Mouse (Mus musculus) midbrain, embryonic 13.5 days (tissue): ENCODE results near the gene Amz2. TPM values are rescaled to one million over a fixed set of nuclear protein-coding genes. Genes with fewer than 3 reads are reported as not detected.

Source experiments
- ATAC-seq: fragments of 200-750 bp; cut with Nextera tagmentation; 2 replicates; pipeline ENCODE4 v1.8.0; 2017; ENCODE audit warnings: mild to moderate bottlenecking, moderate TSS enrichment, moderate library complexity
- H3K27ac ChIP-seq: fragments of 300-500 bp; sonication (generic); 2 replicates; pipeline ENCODE4 v1.5.1; 2015; ENCODE audit warnings: inconsistent platforms, mild to moderate bottlenecking, moderate library complexity
- H3K27me3 ChIP-seq: fragments of 300-500 bp; sonication (generic); 2 replicates; pipeline ENCODE4 v1.6.1; 2015; ENCODE audit warnings: mild to moderate bottlenecking, inconsistent platforms
- H3K36me3 ChIP-seq: fragments of 300-500 bp; sonication (generic); 2 replicates; pipeline ENCODE4 v1.6.1; 2015; ENCODE audit warnings: mild to moderate bottlenecking, inconsistent platforms
- H3K4me1 ChIP-seq: fragments of 300-500 bp; sonication (generic); replicated peaks from 2 replicates; pipeline ENCODE4 v1.6.1; 2015; ENCODE audit warnings: inconsistent platforms
- H3K4me2 ChIP-seq: fragments of 300-500 bp; sonication (generic); replicated peaks from 2 replicates; pipeline ENCODE4 v1.6.1; 2015; ENCODE audit warnings: moderate library complexity, mild to moderate bottlenecking, inconsistent platforms
- H3K4me3 ChIP-seq: fragments of 300-500 bp; sonication (generic); replicated peaks from 2 replicates; pipeline ENCODE4 v1.5.1; 2015; ENCODE audit warnings: mild to moderate bottlenecking, inconsistent platforms
- H3K9ac ChIP-seq: fragments of 300-500 bp; sonication (generic); replicated peaks from 2 replicates; pipeline ENCODE4 v1.6.1; 2015; ENCODE audit warnings: mild to moderate bottlenecking, inconsistent platforms
- H3K9me3 ChIP-seq: fragments of 300-500 bp; sonication (generic); 2 replicates; pipeline ENCODE4 v1.6.1; 2016; ENCODE audit warnings: mild to moderate bottlenecking, inconsistent platforms
- WGBS: fragments of 180-500 bp; shearing (Covaris S2); methylation state at CpG from one replicate; pipeline ENCODE4 v1.1.7; 2015; 5-methylcytosine and 5-hydroxymethylcytosine counted together
- polyA plus RNA-seq: library from polyadenylated mRNA; unstranded; fragments of >200 nt; fragmentation: Nextera tagmentation; extraction: Ambion mirVana; gene quantifications from 2 replicates; pipeline ENCODE4 v1.2.1, GENCODE M21; 2015

The Amz2 gene
- polyA plus RNA-seq, 1 experiment from 2014 or later: 53.1 TPM

DNA sequence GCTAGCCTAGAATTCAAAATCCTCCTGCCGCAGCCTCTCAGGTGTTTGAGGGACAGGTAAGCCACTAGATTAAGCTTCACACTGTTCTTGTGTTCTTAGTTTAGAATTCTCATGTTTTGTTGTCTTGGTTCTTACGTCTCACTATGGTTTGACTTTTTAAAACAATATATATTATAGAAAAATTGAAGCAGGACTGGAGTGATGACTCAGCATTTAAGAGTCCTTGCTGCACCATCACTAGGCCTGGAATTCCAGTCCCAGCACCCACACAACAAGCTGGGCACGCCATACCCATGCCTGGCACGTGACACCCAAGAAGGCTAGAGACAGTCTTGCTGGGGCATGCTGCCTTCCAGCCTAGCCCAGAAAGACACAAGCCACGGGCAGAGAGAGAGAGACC, 19.3 kb upstream of the Amz2 start:
- no peak for ATAC-seq
- WGBS: 88% methylated on average over 5 of the region's 5 CpGs
- no peak overlapping the region for H3K4me3 ChIP-seq

DNA sequence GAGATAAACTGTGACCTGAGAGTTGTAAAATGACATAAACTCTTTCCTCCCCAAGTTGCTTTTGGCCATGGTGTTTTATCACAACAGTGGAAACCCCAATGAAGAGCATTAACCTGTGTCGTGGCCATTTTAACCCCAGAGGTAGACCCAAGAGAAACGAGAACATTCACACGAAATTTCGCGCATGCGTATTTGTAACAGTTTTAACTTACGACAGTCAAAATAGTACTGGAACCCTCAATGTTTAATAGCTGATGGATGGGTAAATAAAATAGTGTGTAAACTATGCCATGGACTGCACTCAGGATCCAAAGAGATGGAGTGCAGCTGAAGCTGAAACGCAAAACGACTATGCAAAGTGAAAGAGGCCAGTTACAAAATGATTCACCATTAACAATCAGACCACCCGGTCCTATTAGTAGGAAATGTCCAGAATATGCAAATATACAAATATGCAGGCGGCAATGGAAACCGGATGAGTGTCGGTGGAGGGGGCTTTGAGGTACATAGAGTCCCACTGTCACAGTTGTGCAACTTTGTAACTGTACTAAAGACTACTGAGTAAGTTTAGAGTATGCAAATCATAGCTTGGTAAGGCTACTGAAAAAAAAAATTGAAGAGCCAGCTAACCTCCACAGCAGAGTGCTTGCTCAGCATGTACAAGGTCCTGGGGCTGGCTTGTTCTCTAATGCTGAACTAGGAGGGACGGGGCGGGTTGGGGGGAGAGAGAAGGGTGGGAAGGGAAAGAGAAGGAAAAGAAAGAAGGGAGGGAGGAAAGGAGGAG, 15.4 kb upstream of the Amz2 start:
- Histone ChIP-seq H3K27me3 (no peaks in the 10 kb centered on the region), H3K9me3 (no peaks in the 10 kb centered on the region), H3K36me3 (no peaks in the 10 kb centered on the region), H3K4me3 (no peak overlapping the region), H3K27ac (no peak overlapping the region), H3K4me1 (no peaks in the 10 kb centered on the region), H3K4me2 (no peak overlapping the region), H3K9ac (no peak overlapping the region)
- ATAC-seq: no peak
- WGBS: 93% methylated on average over 15 of the region's 15 CpGs

More for the DNA sequence above, 19.3 kb upstream of the Amz2 start:
- H3K27me3 ChIP-seq: no peaks in the 10 kb centered on the region
- H3K9ac ChIP-seq: no peak overlapping the region
- H3K4me2 ChIP-seq: no peak overlapping the region
- no peaks in the 10 kb centered on the region for H3K4me1 ChIP-seq
- no peaks in the 10 kb centered on the region for H3K9me3 ChIP-seq
- no peak overlapping the region for H3K27ac ChIP-seq
- no peaks in the 10 kb centered on the region for H3K36me3 ChIP-seq

DNA sequence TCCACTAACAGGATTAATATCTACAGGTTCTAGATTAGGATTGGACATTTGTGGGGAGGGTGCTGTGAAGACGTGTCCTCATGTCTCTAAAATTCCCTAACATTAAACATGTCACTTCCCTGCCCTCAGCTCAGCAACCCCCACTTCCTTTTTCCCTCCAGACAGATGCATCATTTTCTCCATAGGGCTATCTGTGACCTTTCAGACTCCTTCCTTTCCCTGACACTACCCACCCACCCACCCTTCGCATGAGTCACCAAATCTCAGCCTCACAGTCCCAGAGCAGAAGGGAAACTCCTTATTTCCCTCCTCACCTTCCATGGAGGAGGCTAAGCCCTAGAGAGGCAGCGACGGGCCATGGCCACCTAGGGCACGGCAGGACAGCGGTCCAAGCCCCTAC, 12.1 kb upstream of the Amz2 start, which contains the start of gene 9930022D16Rik:
TSS of gene 9930022D16Rik (plus strand) at position 301 of the 400 bp plus-strand sequence.
- Histone ChIP-seq H3K27me3 (no peaks in the 10 kb centered on the region), H3K4me2 (no peak within 1 kb of the TSS), H3K4me1 (no peaks in the 10 kb centered on the region), H3K4me3 (no peak within 1 kb of the TSS), H3K9ac (no peak within 1 kb of the TSS), H3K36me3 (no peaks in the 10 kb centered on the region), H3K27ac (no peak within 1 kb of the TSS), H3K9me3 (no peaks in the 10 kb centered on the region)
- no peak for ATAC-seq
- WGBS: 90% methylated on average over 6 of the region's 6 CpGs

DNA sequence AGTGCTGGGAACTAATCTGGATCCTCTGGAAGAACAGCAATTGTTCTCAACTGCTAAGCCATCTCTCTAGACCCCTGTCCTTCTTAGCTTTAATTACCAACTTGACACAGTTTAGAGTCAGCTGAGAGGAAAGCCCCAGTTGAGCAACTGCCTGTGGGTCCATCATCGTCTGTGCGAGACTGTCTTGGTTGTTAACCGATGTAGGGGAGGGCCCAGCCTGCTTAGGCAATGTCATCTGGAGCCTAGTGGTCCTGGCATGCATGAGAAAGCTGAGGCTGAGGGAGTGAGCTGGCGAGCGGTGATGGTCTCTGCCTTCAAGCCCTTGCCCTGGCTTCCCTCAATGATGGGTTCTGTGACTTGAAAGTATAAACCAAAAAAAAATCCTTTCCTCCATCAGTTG, 10.9 kb upstream of the Amz2 start:
- WGBS: 90% methylated on average over 5 of the region's 5 CpGs
- Histone ChIP-seq H3K27ac (no peak overlapping the region), H3K36me3 (no peaks in the 10 kb centered on the region), H3K4me3 (no peak overlapping the region), H3K4me2 (no peak overlapping the region), H3K27me3 (no peaks in the 10 kb centered on the region), H3K4me1 (no peaks in the 10 kb centered on the region; the same call in 1 of the 2 replicates), H3K9ac (no peak overlapping the region), H3K9me3 (no peaks in the 10 kb centered on the region)
- ATAC-seq: no peak

DNA sequence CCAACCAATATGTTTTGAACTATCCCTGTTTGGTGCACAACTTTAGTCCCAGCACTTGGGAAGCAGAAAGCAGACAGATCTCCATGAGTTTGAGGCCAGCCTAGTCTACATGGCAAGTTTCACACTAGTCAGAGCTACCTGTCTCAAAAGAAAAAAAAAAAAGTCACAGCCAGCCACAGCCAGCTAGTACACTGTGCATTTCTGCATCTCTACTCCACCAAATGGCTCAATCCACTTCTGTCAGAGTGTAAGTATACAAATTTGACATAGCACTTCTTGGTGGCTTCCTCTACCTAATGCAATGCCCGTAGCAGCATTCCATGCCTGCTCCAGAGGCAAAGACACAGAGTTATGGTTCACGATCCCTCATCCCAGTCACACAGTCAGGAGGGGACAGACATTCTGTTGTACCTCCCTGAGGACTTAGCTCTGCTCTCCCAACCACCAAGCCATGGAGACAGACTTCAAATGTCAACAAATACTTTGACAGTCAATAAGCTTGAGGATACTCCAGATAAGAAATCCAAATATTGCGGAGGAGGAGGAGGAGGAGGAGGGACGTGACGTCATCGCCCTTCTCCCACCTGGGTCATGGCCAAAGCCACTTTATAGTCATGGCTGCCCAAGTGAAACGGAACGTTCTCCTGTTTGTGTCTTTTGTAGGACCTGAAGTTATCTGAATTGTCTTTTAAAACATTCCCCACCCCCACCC, 8.9 kb upstream of the Amz2 start:
- H3K36me3 ChIP-seq: no peaks in the 10 kb centered on the region

DNA sequence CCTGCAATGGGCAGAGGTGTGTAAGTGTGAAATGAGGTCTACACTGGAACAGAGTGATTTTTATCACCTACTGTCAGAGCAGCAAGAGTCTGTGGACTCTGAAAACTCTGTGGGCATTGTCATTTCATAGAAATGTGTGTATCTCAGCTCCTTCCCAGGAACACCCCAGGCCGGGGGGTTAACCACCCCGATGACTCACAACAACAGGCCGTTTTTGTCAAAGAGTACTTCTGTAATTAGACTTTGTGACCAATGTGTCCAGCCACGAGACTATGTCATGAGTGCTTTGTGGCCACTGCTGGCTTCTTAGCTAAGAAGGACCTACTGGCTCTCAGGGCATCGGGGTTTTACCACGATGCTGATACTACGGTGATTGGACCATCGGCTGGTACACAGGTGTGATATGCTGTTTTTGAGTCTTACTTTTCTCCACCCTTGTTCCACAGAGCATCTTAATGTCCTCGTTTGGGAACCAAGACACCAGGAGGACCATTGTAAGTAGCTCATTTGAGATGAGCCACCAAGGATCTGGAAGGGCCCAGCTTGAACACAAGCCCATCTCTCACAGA, 8.2 kb upstream of the Amz2 start:
- 84% methylated on average over 9 of the region's 9 CpGs for WGBS
- H3K27ac ChIP-seq: no peak overlapping the region
- no peaks in the 10 kb centered on the region; the same call in 1 of the 2 replicates for H3K4me1 ChIP-seq
- H3K36me3 ChIP-seq: no peaks in the 10 kb centered on the region
- H3K27me3 ChIP-seq: no peaks in the 10 kb centered on the region
- H3K9ac ChIP-seq: no peak overlapping the region
- no peaks in the 10 kb centered on the region for H3K9me3 ChIP-seq
- H3K4me3 ChIP-seq: no peak overlapping the region
- no peak overlapping the region for H3K4me2 ChIP-seq
- no peak for ATAC-seq

More for the DNA sequence above, 8.9 kb upstream of the Amz2 start:
- Histone ChIP-seq H3K4me3 (no peak overlapping the region), H3K4me1 (no peaks in the 10 kb centered on the region; the same call in 1 of the 2 replicates), H3K27me3 (no peaks in the 10 kb centered on the region), H3K27ac (no peak overlapping the region), H3K9ac (no peak overlapping the region), H3K4me2 (no peak overlapping the region), H3K9me3 (no peaks in the 10 kb centered on the region)
- WGBS: 89% methylated on average over 8 of the region's 8 CpGs
- no peak for ATAC-seq

DNA sequence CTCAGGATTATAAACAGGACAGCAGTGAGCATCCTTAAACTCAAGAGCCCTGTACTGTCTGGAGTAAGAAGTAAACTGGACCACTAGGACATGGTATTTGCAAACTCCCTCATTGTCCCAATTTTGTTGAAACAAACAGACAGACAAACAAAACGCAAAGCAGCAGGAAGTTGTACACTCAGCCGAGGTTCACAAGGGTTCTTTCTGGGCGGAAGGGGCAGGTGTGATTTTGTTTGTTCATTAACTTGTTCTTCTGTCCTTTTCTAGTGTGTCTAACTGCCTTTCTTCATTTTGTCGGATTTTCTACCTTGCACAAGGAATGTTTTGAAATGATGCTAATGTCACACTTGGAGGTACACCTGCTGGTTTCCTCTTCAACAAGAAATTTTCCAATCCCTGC, 6.3 kb upstream of the Amz2 start:
- H3K36me3 ChIP-seq: no peaks in the 10 kb centered on the region
- 57% methylated on average over 4 of the region's 4 CpGs for WGBS
- no peaks in the 10 kb centered on the region for H3K9me3 ChIP-seq
- ATAC-seq: no peak
- no peaks in the 10 kb centered on the region; the same call in 1 of the 2 replicates for H3K4me1 ChIP-seq
- H3K4me3 ChIP-seq: no peak overlapping the region
- H3K27ac ChIP-seq: no peak overlapping the region
- H3K4me2 ChIP-seq: no peak overlapping the region
- 0 out of 2 replicates have a peak overlapping the region, but pooled peaks have one; percentile 6 for H3K9ac ChIP-seq
- no peaks in the 10 kb centered on the region for H3K27me3 ChIP-seq

DNA sequence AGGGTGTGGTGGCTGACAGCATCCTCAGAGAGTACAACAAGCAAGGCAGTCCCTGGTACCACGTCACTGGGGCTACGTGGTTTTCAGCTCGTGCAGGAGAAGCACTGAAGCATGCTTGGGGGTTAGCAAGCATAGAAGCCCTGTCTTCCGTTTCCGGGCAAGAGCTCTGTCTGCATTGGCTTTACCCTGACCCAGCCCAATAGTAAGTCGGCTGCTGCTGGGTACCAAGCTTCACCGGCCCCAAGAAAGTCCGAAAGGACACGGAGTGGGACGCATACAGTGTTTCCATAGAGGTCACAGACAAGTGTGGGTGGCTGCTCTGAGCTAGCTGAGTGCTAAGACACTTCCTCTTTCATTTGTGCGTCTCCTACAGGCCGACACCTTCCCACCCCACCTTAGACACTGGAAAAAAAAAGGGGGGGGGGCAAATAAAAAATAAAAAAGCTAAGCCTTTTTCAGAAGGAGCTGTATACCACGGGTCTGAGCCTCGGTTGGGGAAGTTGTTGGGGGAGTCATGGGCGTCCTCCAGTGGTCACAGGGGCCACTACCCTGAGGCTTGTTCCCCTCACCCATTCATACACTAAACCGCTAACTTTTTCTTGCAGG, 5.7 kb upstream of the Amz2 start:
- Histone ChIP-seq H3K27me3 (no peaks in the 10 kb centered on the region), H3K36me3 (no peaks in the 10 kb centered on the region), H3K27ac (no peak overlapping the region), H3K4me2 (0 out of 2 replicates have a peak overlapping the region, but pooled peaks have one; percentile 15), H3K9me3 (no peaks in the 10 kb centered on the region), H3K9ac (0 out of 2 replicates have a peak overlapping the region, but pooled peaks have one; percentile 6), H3K4me1 (no peaks in the 10 kb centered on the region; the same call in 1 of the 2 replicates), H3K4me3 (no peak overlapping the region)
- ATAC-seq: no peak
- 44% methylated on average over 16 of the region's 16 CpGs for WGBS

DNA sequence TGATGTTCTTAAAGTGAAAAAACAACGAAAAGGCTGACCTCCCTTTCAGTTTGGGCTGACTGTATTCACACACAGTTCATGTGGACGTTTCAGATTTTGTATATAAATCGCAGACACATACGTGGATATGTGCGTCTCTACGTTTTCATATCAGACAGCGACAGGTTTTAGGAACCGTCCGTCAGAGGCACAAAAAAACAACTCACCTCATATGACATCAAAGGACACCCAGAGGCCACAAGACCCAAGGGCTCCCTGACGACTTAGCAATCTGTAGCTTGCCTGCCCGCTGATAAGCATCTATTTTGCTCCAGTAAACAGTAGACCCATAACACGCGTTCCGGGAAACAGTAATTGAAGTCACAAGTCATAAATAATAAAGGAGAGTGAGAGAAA, 5.2 kb upstream of the Amz2 start:
- Histone ChIP-seq H3K4me3 (no peak overlapping the region), H3K9me3 (no peaks in the 10 kb centered on the region), H3K27me3 (no peaks in the 10 kb centered on the region), H3K27ac (no peak overlapping the region), H3K4me1 (no peaks in the 10 kb centered on the region; the same call in 1 of the 2 replicates), H3K36me3 (no peaks in the 10 kb centered on the region), H3K4me2 (no peak overlapping the region), H3K9ac (no peak overlapping the region)
- 86% methylated on average over 14 of the region's 14 CpGs for WGBS
- no peak for ATAC-seq

DNA sequence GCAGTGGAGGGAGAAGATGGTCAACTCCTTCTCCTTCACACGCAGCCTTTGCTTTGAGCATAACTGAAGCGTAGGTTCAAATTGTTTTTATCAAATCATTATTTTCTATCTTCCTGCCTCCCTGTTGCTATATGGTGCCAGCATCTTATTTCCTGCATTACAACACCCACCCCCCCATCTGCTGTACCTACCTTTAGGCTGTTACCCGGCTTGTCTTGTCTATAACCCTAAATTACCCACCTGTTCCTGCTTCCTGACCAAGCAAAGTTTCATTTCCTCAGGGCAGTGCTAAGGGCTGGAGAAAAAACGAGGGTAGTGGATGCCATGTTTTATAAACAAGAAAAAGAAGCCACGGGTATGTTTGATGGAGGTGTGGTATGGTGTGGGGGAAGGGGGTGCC, 4.5 kb upstream of the Amz2 start:
- no peaks in the 10 kb centered on the region for H3K9me3 ChIP-seq
- no peak overlapping the region for H3K27ac ChIP-seq
- no peaks in the 10 kb centered on the region for H3K36me3 ChIP-seq
- H3K4me3 ChIP-seq: no peak overlapping the region
- H3K4me1 ChIP-seq: no peaks in the 10 kb centered on the region; the same call in 1 of the 2 replicates
- H3K27me3 ChIP-seq: no peaks in the 10 kb centered on the region
- H3K4me2 ChIP-seq: no peak overlapping the region
- 88% methylated on average over 5 of the region's 5 CpGs for WGBS
- no peak for ATAC-seq
- H3K9ac ChIP-seq: no peak overlapping the region

DNA sequence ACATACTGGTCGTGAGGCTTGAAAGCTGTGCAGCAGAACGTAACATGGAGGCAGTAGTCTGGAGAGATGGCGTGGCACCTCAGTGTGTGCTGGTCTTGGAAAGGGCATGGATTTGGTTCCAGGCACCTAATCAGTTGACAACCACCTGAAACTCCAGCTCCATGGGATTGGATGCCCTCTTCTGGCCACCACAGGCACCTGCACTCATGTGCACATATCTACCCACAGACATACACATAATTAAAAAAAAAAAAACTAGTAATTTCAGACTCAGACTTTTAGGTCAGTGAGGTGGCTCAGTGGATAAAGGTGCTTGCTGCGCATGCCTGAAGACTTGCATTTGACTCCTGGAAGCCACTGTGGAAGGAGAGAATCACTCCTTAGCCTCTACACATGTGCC, 3.5 kb upstream of the Amz2 start:
- Histone ChIP-seq H3K4me1 (peaks cover 8% of the 10 kb centered on the region), H3K4me3 (no peak overlapping the region), H3K4me2 (no peak overlapping the region), H3K27me3 (no peaks in the 10 kb centered on the region), H3K27ac (no peak overlapping the region), H3K36me3 (no peaks in the 10 kb centered on the region), H3K9me3 (no peaks in the 10 kb centered on the region), H3K9ac (no peak overlapping the region)
- ATAC-seq: no peak
- WGBS: 96% methylated on average over 4 of the region's 4 CpGs

DNA sequence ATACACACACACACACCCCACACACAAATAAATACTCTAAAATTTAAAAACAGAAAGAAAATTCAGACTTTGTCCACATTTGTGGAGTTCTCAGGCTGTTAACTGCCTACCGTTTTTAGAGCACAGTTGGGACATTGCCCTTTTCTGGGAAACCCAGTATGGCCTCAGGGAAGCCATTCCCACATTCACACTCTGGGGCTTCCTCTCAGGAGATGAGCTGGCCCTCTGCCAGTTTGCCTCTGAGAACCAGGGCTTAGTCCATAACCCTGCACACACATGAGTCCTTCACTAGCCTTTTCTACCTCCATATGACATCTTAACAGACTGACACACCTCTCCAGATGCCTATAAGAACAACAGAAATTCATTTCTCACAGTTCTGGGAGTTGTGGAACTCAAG, 2.5 kb upstream of the Amz2 start:
- Histone ChIP-seq H3K4me1 (peaks cover 10% of the 10 kb centered on the region), H3K4me2 (no peak overlapping the region), H3K9me3 (no peaks in the 10 kb centered on the region), H3K9ac (no peak overlapping the region), H3K36me3 (peaks cover 1% of the 10 kb centered on the region; the same call in 1 of the 2 replicates), H3K27ac (no peak overlapping the region), H3K4me3 (no peak overlapping the region), H3K27me3 (no peaks in the 10 kb centered on the region)
- 80% methylated on average over 1 of the region's 1 CpGs for WGBS
- ATAC-seq: no peak
